Mouse (Mus musculus): ENCODE results near the gene Trf. TPM values are rescaled to one million over a fixed set of nuclear protein-coding genes. Genes with fewer than 3 reads are reported as not detected.

Gene Trf
- polyA plus RNA-seq, 1 experiment = 2.1 TPM

DNA sequence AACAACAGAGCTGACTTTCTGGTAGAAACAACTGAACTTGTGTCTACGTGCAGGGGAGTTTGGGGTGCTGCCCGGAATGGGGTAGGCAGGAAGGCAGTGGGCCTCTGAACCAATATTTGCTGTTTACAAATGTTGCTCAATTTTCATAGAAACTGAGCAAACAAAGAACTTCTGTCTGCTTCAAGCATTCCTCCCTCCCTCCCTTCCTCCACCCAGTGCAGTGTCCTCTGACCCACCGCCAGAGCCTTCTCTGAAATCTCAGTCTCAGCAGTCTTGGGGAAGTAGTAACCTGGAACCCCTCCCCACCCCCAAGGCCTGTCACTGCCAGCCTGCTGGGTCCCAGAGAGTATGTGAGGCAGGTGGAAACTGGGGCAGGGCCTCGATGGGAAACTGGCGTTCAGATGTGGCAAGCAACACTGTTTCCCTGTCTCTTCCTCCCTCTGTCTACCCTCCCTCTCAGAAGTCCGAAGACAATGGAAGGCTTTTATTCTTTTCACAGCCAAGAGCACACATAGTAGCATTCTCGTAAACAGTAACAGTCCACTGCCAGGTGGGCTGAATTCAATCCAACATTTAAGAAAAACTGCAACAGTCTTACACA lies 4.4 kb upstream of the Trf start:
- Histone ChIP-seq H3K4me3 (ENCODE audit: low read depth, low read length) (no peak overlapping the region), H3K9me3 (replicated peaks; ENCODE audit: control insufficient read depth, insufficient read depth, low read length, poor library complexity, severe bottlenecking) (no peaks in the 10 kb centered on the region; the same call in 1 of the 2 replicates), H3K27me3 (ENCODE audit: control insufficient read depth, insufficient read depth, low read length, poor library complexity, severe bottlenecking) (no peaks in the 10 kb centered on the region), H3K4me1 (ENCODE audit: control insufficient read depth, insufficient read depth, low read length) (no peaks in the 10 kb centered on the region), H3K27ac (ENCODE audit: insufficient read depth, low read length) (no peak overlapping the region), H3K9ac (ENCODE audit: low read depth, poor library complexity, severe bottlenecking) (no peak overlapping the region), H3K36me3 (ENCODE audit: control insufficient read depth, insufficient read depth, low read length, poor library complexity, severe bottlenecking) (no peaks in the 10 kb centered on the region)
- TF ChIP-seq CTCF (IDR thresholded peaks at IDR 0.05; ENCODE audit: low read depth, low read length) = no peak
- TF ChIP-seq EP300 (IDR thresholded peaks at IDR 0.05; ENCODE audit: insufficient read depth, low read depth, low read length) = no peak
- no peak for TF ChIP-seq POLR2A (IDR thresholded peaks at IDR 0.05; ENCODE audit: insufficient read depth, low read length)

DNA sequence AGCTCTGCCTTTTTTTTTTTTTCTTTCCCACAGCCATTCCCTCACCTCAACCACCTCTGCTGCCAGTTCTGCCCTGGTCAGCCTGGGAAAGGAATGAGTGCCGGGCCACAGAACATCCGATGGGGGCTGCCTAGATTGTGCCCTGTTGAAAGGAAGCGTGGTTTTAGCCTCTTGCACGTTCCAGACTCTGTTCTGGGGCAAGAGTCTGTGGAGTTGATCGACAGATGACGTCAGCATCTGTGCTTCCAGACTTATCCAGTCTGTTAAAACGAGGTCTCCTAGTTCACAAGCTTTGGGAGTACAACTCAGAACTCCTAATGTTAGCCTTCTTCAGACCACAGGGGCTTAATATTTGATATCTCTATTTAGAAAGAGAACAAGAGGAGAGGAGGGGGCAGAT lies 3.8 kb upstream of the Trf start:
- no peak overlapping the region for H3K4me3 ChIP-seq (ENCODE audit: low read depth, low read length)
- no peak overlapping the region for H3K9ac ChIP-seq (ENCODE audit: low read depth, poor library complexity, severe bottlenecking)
- H3K4me1 ChIP-seq (ENCODE audit: control insufficient read depth, insufficient read depth, low read length) = no peaks in the 10 kb centered on the region
- H3K36me3 ChIP-seq (ENCODE audit: control insufficient read depth, insufficient read depth, low read length, poor library complexity, severe bottlenecking) = no peaks in the 10 kb centered on the region
- TF ChIP-seq CTCF (IDR thresholded peaks at IDR 0.05; ENCODE audit: low read depth, low read length) = no peak
- no peak for TF ChIP-seq POLR2A (IDR thresholded peaks at IDR 0.05; ENCODE audit: insufficient read depth, low read length)
- H3K27me3 ChIP-seq (ENCODE audit: control insufficient read depth, insufficient read depth, low read length, poor library complexity, severe bottlenecking) = no peaks in the 10 kb centered on the region
- no peak overlapping the region for H3K27ac ChIP-seq (ENCODE audit: insufficient read depth, low read length)
- H3K9me3 ChIP-seq (replicated peaks; ENCODE audit: control insufficient read depth, insufficient read depth, low read length, poor library complexity, severe bottlenecking) = no peaks in the 10 kb centered on the region; the same call in 1 of the 2 replicates

DNA sequence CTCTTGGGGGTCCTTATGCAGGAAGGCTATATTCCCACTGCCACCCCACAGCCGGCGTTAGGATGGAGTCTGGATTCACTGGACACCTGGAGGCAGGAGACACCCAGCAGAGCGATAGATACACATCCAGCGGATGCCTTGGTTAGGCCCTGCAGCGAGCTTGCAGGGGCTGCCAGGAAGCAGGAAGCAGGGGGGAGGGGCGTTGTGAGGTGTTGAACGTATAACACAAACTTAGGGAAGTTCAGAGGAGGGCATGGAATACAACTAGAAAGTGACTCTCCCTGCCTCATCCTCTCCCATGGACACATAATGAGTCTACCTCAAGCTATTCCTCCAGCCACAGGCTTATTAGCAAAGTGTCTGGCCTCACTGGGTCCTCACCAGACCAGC lies 2.8 kb upstream of the Trf start:
- no peaks in the 10 kb centered on the region for H3K4me1 ChIP-seq (ENCODE audit: control insufficient read depth, insufficient read depth, low read length)
- no peak overlapping the region for H3K9ac ChIP-seq (ENCODE audit: low read depth, poor library complexity, severe bottlenecking)
- TF ChIP-seq EP300 (IDR thresholded peaks at IDR 0.05; ENCODE audit: insufficient read depth, low read depth, low read length) = no peak
- TF ChIP-seq CTCF (IDR thresholded peaks at IDR 0.05; ENCODE audit: low read depth, low read length) = no peak
- no peak for TF ChIP-seq POLR2A (IDR thresholded peaks at IDR 0.05; ENCODE audit: insufficient read depth, low read length)
- no peak overlapping the region for H3K27ac ChIP-seq (ENCODE audit: insufficient read depth, low read length)
- H3K27me3 ChIP-seq (ENCODE audit: control insufficient read depth, insufficient read depth, low read length, poor library complexity, severe bottlenecking) = no peaks in the 10 kb centered on the region
- H3K4me3 ChIP-seq (ENCODE audit: low read depth, low read length) = no peak overlapping the region
- H3K9me3 ChIP-seq (replicated peaks; ENCODE audit: control insufficient read depth, insufficient read depth, low read length, poor library complexity, severe bottlenecking) = no peaks in the 10 kb centered on the region; the same call in 1 of the 2 replicates
- no peaks in the 10 kb centered on the region for H3K36me3 ChIP-seq (ENCODE audit: control insufficient read depth, insufficient read depth, low read length, poor library complexity, severe bottlenecking)

DNA sequence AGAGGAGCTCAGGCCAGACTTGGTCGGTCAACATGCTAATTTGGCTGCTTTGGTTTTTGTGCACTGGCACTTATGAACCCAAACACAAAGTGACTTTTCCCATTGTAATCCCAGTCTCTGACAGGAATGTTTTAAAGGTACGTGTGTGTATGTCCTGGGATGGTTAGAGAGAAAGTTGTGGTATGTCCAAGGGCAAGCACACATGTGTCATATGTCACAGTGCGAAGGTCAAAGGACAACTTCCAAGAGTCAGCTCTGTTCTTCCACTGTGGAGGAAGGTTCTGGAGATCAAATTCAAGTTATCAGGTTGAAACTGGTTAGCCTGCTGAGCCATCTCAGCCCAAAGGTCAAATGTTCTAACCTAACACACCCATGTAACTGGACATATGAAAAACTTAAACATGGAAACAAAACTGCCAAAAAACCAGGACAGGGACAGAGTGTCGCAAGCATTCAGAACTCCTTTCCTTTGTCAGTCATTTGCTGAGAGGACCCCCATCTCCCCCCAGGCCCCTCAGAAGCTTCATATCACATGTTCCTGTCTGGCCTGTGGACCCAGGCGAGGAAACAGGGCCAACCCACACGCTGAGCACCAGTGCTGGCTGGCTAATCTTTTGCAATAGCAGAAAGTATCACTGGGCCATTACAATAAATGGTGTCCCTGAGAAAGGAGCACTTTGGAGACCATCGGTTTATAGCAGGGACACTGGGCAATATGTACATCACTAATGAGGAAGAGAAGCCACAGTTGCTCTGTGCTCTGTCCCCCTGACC lies 2.2 kb upstream of the Trf start:
- Histone ChIP-seq H3K4me1 (ENCODE audit: control insufficient read depth, insufficient read depth, low read length) (no peaks in the 10 kb centered on the region), H3K36me3 (ENCODE audit: control insufficient read depth, insufficient read depth, low read length, poor library complexity, severe bottlenecking) (no peaks in the 10 kb centered on the region), H3K9me3 (replicated peaks; ENCODE audit: control insufficient read depth, insufficient read depth, low read length, poor library complexity, severe bottlenecking) (no peaks in the 10 kb centered on the region), H3K9ac (ENCODE audit: low read depth, poor library complexity, severe bottlenecking) (no peak overlapping the region), H3K4me3 (ENCODE audit: low read depth, low read length) (no peak overlapping the region), H3K27ac (ENCODE audit: insufficient read depth, low read length) (no peak overlapping the region), H3K27me3 (ENCODE audit: control insufficient read depth, insufficient read depth, low read length, poor library complexity, severe bottlenecking) (no peaks in the 10 kb centered on the region)
- no peak for TF ChIP-seq CTCF (IDR thresholded peaks at IDR 0.05; ENCODE audit: low read depth, low read length)
- TF ChIP-seq POLR2A (IDR thresholded peaks at IDR 0.05; ENCODE audit: insufficient read depth, low read length) = no peak
- no peak for TF ChIP-seq EP300 (IDR thresholded peaks at IDR 0.05; ENCODE audit: insufficient read depth, low read depth, low read length)

DNA sequence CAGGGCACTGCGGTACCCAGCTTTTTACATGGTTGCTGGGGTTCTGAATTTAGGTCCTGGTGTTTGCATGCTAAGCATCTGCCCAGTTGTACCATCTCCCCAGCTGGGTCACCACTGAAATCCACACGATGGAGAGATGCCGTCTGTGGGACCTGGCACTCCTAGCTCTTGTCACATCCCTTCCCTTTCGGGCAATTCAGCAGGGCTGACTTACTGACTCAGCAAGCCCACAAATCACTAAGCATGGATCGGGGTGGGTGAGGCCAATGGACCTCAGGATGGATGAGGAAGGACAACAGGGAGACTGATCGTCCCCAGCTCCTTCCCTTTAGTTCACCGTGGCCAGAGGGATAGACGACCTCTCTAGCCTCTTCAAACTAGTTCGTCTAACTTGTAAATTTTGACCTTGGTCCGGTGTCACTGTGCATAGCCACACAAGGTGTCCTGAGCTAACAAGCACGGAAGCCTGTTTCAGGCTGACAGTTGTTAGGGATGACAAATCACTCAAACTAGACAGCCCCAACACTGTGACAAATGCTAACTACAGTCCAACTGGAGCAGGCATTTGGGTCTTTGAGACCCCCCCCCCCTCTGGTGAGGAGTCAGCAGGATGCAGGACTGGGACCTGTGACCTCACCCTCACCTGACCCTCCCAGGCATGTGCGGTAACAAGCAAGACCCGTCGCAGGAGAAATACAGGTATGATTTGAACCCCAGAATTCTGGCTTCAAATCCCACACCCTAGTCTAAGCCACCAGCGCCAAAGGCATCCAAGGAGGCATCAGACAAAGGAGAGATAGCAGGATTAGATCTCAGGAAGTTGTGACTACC lies 992 bp downstream of the Trf start:
- Histone ChIP-seq H3K27me3 (ENCODE audit: control insufficient read depth, insufficient read depth, low read length, poor library complexity, severe bottlenecking) (no peaks in the 10 kb centered on the region), H3K36me3 (ENCODE audit: control insufficient read depth, insufficient read depth, low read length, poor library complexity, severe bottlenecking) (no peaks in the 10 kb centered on the region), H3K4me1 (ENCODE audit: control insufficient read depth, insufficient read depth, low read length) (no peaks in the 10 kb centered on the region), H3K9ac (ENCODE audit: low read depth, poor library complexity, severe bottlenecking) (no peak overlapping the region), H3K9me3 (replicated peaks; ENCODE audit: control insufficient read depth, insufficient read depth, low read length, poor library complexity, severe bottlenecking) (no peaks in the 10 kb centered on the region), H3K4me3 (ENCODE audit: low read depth, low read length) (no peak overlapping the region), H3K27ac (ENCODE audit: insufficient read depth, low read length) (no peak overlapping the region)
- TF ChIP-seq POLR2A (IDR thresholded peaks at IDR 0.05; ENCODE audit: insufficient read depth, low read length) (no peak), CTCF (IDR thresholded peaks at IDR 0.05; ENCODE audit: low read depth, low read length) (no peak), EP300 (IDR thresholded peaks at IDR 0.05; ENCODE audit: insufficient read depth, low read depth, low read length) (no peak)

Data from ES-Bruce4 (cell line).